Mouse (Mus musculus) urinary bladder, postnatal 14 days (tissue): Measurements from ENCODE around the gene 2610008E11Rik.
"Not testable (repeated sequence)": the region's sequence is repeated elsewhere in the genome, so short reads cannot be mapped to it uniquely, and the experiment has no call there.

Experiments used
- DNase-seq: peaks from one replicate; pipeline ENCODE4 v3.0.0; 2021; ENCODE audit warnings: low spot score

2610008E11Rik gene

DNA sequence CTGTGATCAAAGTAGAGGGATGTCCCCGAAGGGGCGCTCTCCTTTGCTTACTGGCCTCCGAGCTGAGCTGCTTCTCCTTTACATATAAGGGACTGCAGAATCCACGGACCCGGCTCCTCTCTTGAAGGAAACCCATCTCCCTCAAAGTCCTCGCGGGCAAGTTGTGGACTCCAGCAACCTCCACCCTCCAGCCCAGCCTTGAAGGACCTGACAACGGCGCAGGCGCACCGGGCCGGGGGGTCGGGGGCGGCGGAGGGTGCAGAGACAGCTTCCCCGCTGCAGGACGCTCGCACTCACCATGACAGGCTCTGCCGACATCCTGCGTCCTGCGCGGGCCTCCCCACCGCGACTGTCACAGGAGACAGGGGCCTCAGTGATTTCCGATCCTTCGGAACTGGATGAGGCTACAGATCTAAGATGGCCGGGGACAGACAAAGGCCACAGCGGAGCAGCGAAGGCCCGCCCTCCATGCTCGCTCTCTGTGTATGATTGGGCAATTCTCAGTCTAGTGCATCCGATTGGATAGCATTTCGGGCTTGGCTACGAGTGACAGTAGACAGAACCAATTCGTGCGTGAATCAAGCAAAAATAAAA, at the start of gene 2610008E11Rik:
Gene 2610008E11Rik (minus strand): TSS at position 440 of the 594 bp plus-strand sequence.
- DNase-seq: peak; percentile 92

DNA sequence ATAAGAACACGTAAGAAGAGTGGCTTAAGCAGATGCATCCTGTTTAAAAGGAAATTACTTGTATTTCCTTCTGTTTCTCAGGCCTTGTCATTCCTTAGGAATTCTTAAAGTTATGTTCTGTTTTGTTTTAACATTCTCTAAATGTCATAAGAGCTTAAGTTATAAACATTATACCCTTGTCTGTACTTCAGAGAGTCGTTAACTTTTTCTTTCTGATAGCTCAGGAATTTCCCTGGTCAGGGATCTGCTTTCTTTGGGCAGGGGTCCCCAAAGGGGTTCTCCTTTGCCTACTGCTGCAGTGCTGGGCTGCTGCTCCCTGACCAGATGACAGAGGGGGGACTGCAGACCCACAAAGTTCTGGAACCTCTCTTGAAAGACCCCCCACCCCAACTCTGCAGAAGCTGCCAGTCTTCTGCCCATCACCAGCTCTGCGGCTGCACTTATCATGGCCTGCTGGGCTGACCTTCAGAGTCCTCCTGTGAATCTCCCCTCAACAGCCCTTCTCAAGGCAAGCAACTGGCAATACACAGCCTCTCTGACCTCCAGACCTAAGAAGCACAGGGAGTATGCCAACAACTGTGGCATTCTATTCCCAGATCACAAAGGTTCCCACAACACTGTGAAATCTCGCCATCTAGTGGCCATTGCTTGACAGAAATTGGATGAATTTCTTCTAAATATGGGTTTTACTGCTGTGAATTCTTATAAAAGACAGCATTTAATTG, 18.9 kb upstream of the 2610008E11Rik start:
- DNase-seq: peak; percentile 60

DNA sequence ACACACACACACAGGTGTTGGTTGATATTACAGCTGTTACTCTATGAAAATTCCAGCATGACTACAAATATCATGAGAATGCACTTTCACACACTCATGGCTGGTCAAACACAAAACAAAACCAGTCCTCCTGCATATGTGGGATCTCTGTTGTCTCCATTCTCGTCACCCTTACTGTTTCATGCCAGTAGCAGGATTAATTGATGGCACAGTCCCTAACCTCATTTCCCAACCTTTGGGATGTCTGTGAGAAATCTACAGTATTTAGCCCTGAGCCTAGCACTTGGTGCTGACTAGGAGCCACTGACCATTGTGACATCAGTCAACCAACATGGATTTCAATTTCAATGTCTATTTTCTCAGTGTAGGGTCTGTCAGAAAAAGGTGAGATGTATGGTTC, 17.7 kb upstream of the 2610008E11Rik start:
- no peak for DNase-seq

- no peak for DNase-seq
Observed at GRCm38 (mm10) chr10:79110482-79110881, 13.1 kb upstream of the 2610008E11Rik start.

GRCm38 (mm10) chr10:79109156-79109555, 11.8 kb upstream of the 2610008E11Rik start:
- no peak for DNase-seq

GRCm38 (mm10) chr10:79107531-79107930, 10.1 kb upstream of the 2610008E11Rik start:
- no peak for DNase-seq

- no peak for DNase-seq
Observed at GRCm38 (mm10) chr10:79106325-79107282, 9.2 kb upstream of the 2610008E11Rik start.

DNA sequence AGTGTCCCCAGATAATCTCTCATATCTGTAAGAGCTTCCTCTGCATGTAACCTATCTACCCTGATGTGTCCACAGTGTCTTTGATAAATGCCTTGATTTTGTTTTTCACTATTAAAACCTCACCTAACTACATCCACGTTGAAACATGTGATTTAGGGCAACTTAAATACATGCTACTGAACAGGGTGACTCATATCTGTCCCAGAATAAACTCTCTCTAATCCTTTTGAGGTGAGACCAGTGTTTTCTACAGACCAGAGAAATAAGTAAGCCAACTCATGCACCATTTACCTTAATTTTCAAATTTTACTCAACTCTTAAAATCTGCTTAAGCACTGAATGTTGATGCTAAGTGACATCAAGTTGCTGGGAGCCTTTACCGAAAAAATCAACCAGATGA, 694 bp downstream of the 2610008E11Rik start:
- DNase-seq: no peak

GRCm38 (mm10) chr10:79091731-79092130, 5.7 kb downstream of the 2610008E11Rik start:
- DNase-seq: no peak

DNA sequence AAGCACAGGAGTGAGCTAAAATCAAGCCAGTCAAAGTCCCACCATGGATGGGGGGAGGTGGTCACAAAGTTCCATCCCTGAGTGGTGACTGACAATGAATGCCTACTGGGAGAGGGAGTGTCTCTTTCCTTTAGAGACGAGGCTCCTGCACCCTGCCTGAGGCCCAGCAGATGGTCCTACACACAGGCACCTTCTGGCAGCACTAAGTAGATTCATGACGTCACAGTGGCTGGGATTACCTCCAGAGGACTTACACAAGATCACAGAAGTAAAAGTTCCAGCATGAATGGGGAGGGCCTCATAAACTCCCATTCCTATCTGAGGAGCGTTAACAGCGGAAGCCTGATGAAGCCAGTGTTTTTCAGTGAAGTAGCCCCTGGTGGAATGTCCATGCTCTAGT, 8.4 kb downstream of the 2610008E11Rik start:
- DNase-seq: no peak

DNA sequence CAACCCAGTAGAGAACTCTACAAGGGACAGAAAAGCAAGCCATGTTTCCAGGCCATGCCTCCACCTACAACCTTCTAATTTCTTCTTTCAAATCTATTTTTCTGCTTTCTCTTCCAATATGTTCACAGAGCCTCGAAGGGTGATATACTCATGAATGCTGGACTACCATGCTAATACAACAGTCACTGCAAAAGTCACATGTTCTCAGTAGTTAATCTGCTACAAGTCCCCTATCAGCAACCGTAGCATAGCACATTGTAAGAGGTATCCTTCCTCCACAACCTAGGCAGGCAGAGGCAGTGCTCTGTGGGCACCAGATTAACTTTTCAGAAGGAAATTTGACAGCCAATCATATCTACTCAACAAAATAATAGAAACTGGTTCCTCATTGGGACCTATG, 10.8 kb downstream of the 2610008E11Rik start:
- no peak for DNase-seq

DNA sequence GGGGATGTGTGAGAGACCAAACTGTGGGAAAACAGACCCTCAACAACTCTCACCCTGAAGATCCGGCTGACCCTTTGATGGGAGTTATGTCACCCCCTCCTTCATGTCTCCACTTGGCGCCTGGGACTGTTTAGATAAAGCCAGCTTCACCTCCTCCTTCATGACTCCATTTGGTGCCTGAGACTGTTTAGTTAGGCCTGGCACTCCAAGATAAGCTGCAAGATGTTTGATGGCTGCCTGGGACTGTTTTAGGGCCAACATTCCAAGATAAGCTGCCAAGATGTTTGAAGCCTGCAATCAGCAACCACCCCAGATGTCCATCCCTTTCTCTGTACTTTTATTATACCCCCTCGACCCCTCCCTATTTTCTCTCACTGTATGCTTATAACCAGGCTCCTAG, 40.0 kb downstream of the 2610008E11Rik start:
- not testable (repeated sequence) for DNase-seq

- not testable (repeated sequence) for DNase-seq
Observed at GRCm38 (mm10) chr10:79042457-79042856, 54.9 kb downstream of the 2610008E11Rik start.

DNA sequence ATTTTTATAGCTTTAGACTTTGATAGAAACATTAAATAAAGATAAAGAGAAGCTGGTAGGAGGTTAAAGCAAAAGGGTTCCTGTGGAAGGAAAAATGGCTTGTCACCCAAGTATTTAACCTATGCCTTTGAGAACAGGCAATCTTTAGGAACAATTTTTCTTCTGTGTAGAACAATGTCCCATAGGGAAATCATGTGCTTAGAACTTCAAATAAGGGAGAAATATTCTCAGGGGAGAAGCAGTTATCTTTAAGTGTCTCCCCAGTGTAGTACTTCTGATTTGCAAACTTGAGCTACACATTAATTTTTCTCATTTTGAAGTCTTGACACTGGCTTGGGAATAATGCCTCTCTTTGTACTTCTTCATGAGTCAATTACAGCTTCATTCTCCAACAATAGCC, 69.0 kb downstream of the 2610008E11Rik start, which contains the start of gene Olfr57:
Gene Olfr57 (plus strand): TSS at position 301 of the 400 bp plus-strand sequence.
- no peak for DNase-seq
